Mouse (Mus musculus) 3134 (cell line): ENCODE measurements at regions not wholly inside any gene's neighbourhood (a gene's known extent, or its start where the extent isn't known, plus 50 kb on each side); places are given as distances from the start of the nearest gene placed in this dataset.
A peak's percentile ranks its signal among the peaks of the same experiment; 100 is the strongest.

Experiments used
- DNase-seq: peaks from one replicate; pipeline ENCODE4 v3.0.0-alpha.2; 2011; ENCODE audit warnings: low spot score; ENCODE audit not compliant: insufficient read length; ENCODE audit errors: extremely low read depth

GRCm38 (mm10) chr7:136814751-136815150 lies 79.7 kb upstream of the Mgmt start:
- no peak for DNase-seq

DNA sequence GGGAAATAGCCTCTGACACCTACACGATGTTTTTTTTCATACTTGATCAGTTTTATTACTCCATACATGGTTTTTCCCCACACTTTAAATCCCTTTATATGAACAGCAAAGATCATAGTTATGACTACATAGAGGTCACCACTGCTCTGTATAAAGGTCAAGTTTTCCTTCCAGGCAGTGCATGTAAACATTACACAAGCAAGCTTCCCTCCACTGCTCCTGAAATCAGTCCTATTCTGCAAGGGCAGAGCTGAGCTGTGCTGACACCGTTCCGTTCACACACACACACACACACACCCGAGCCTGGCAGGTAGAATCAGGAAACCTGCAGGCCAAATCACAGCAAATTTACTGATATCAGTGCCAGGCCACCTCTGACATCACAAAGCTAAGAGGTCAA lies 74.1 kb upstream of the Mgmt start:
- DNase-seq: no peak

- DNase-seq: no peak
These were observed 68.8 kb upstream of the Mgmt start for GRCm38 (mm10) chr7:136825647-136826046.

- no peak for DNase-seq
These were observed 64.6 kb upstream of the Mgmt start for GRCm38 (mm10) chr7:136829621-136830313.

- DNase-seq: no peak
These were observed 62.0 kb upstream of the Mgmt start for GRCm38 (mm10) chr7:136832419-136832818.

GRCm38 (mm10) chr7:136838971-136839370 lies 55.4 kb upstream of the Mgmt start:
- peak; percentile 7 for DNase-seq

DNA sequence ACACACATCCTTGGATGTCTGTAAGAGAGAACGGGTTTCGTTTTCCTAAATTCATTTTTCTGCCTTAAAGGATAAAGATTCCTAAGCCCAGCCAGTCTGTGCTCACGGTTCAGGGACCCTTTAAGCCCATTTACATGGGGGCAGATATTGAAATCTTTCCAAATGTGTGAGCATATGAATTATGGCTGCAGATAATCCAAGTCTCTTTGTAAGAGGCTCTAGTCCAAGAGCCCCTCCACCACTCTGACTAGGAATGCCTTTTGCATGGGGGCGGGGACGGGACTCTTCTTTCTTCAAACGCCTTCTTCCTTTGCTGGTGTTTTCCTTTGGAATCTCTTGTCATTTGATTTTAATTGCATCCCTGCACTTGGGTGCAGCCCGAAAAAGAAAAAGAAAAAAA lies 54.2 kb upstream of the Mgmt start:
- no peak for DNase-seq

DNA sequence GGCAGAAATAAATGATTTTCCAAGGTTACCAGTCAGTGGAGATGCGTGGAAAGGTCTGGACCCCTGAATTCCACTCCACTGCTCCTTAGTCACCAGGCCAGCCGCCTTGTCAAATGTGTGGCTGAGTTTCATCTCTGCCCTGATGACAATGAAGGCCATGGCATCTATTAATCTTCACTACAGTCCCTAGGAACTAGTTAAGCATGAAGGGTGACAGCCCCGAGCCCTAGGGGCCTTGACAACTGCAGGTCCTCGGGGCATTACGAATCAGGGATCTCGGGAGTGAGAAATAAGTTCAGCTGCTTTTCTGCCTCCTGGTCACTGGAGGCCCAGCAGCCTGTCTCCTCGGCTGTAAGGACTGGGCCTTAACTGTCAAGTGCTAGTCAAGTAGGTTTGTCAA lies 51.7 kb upstream of the Mgmt start:
- DNase-seq: no peak

GRCm38 (mm10) chr7:136844282-136844681 lies 50.1 kb upstream of the Mgmt start:
- DNase-seq: no peak
